Mouse (Mus musculus) inflammation-experienced regulatory T-cells, adult 6 months (primary cell): ENCODE measurements around the gene Nupl2. TPM values are rescaled to one million over a fixed set of nuclear protein-coding genes. Genes with fewer than 3 reads are reported as not detected.
A peak's percentile ranks its signal among the peaks of the same experiment; 100 is the strongest.

Experiments
- ATAC-seq: one replicate; pipeline ENCODE4 v1.8.0; 2017
- polyA plus RNA-seq, 3 experiments: library from polyadenylated mRNA; unstranded; fragments of 100-300 nt; shearing (Covaris generic); gene quantifications; one replicate each; pipeline ENCODE4 v1.2.1; 2017

Gene Nupl2
- polyA plus RNA-seq = 1 to 10 TPM; 3.5 to 5.9 (median 3.7) TPM

GRCm38 (mm10) chr5:24164789-24165445 lies at the start of gene Nupl2:
Nupl2 (plus strand) TSS chr5:24164963.
- ATAC-seq = peak; percentile 98

- no peak for ATAC-seq
Measured at GRCm38 (mm10) chr5:24122221-24122620, 42.5 kb upstream of the Nupl2 start.

GRCm38 (mm10) chr5:24124175-24124574 lies 40.6 kb upstream of the Nupl2 start:
- ATAC-seq = no peak

GRCm38 (mm10) chr5:24124579-24125276 lies 40.0 kb upstream of the Nupl2 start:
- ATAC-seq = no peak

- no peak for ATAC-seq
Measured at GRCm38 (mm10) chr5:24125910-24126636, 38.7 kb upstream of the Nupl2 start.

GRCm38 (mm10) chr5:24126967-24127366 lies 37.8 kb upstream of the Nupl2 start:
- ATAC-seq = no peak

- no peak for ATAC-seq
Measured at GRCm38 (mm10) chr5:24146964-24147363, 17.8 kb upstream of the Nupl2 start.

GRCm38 (mm10) chr5:24152199-24152598 lies 12.6 kb upstream of the Nupl2 start:
- ATAC-seq = no peak

GRCm38 (mm10) chr5:24156774-24157173 lies 8.0 kb upstream of the Nupl2 start:
- no peak for ATAC-seq

GRCm38 (mm10) chr5:24167263-24167662 lies 2.5 kb downstream of the Nupl2 start:
- ATAC-seq = no peak

GRCm38 (mm10) chr5:24169881-24170280 lies 5.1 kb downstream of the Nupl2 start:
- ATAC-seq = no peak

- ATAC-seq = no peak
Measured at GRCm38 (mm10) chr5:24172092-24172491, 7.3 kb downstream of the Nupl2 start.

GRCm38 (mm10) chr5:24181514-24182295 lies 16.9 kb downstream of the Nupl2 start:
- no peak for ATAC-seq

GRCm38 (mm10) chr5:24182296-24182734 lies 17.6 kb downstream of the Nupl2 start:
- no peak for ATAC-seq

GRCm38 (mm10) chr5:24183096-24183495 lies 18.3 kb downstream of the Nupl2 start:
- no peak for ATAC-seq

GRCm38 (mm10) chr5:24184011-24184410 lies 19.2 kb downstream of the Nupl2 start:
- ATAC-seq = no peak

- no peak for ATAC-seq
Measured at GRCm38 (mm10) chr5:24188476-24188875, 23.7 kb downstream of the Nupl2 start.

GRCm38 (mm10) chr5:24191821-24192220 lies 27.1 kb downstream of the Nupl2 start:
- no peak for ATAC-seq

- ATAC-seq = no peak
Measured at GRCm38 (mm10) chr5:24201006-24201405, 36.2 kb downstream of the Nupl2 start.

GRCm38 (mm10) chr5:24202492-24202891 lies 37.7 kb downstream of the Nupl2 start:
- no peak for ATAC-seq

- no peak for ATAC-seq
Measured at GRCm38 (mm10) chr5:24203266-24203665, 38.5 kb downstream of the Nupl2 start.

GRCm38 (mm10) chr5:24207965-24208364 lies 43.2 kb downstream of the Nupl2 start:
- ATAC-seq = no peak

- no peak for ATAC-seq
Measured at GRCm38 (mm10) chr5:24208505-24208904, 43.7 kb downstream of the Nupl2 start.
